Mouse (Mus musculus) yolk sac, embryonic 10.5 days (tissue): Measurements from ENCODE around the gene Ccdc97.
"Not testable (repeated sequence)": the region's sequence is repeated elsewhere in the genome, so short reads cannot be mapped to it uniquely, and the experiment has no call there.

Experiments used
- DNase-seq: peaks from one replicate; pipeline ENCODE4 v3.0.0-alpha.2; 2017; ENCODE audit warnings: low spot score

Ccdc97 gene

GRCm38 (mm10) chr7:25718788-25719417 is at the start of gene Ccdc97:
TSS of gene Ccdc97 (minus strand) at chr7:25719088.
- peak; percentile 93 for DNase-seq

DNA sequence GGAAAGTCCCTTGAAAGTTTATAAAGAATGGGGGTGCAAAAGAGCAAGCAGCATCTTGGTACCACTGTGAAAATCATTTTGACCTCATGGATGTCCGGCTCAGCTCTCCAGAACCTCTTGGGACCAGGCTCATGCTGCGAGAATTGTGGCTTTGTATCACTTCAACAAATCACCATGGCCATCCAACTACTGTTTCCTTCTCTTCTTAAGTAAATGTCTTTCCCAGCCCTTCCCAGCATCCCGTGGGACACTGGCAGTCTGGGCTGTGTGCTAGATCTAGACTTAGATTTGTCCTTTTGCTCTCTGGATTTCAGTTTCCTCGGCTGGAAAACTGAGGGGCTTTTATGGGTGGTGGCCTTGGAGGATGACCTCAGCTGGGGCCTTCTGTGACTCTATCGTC is 49.3 kb upstream of the Ccdc97 start:
- DNase-seq: no peak

GRCm38 (mm10) chr7:25766108-25766507 is 47.2 kb upstream of the Ccdc97 start:
- DNase-seq: no peak

DNA sequence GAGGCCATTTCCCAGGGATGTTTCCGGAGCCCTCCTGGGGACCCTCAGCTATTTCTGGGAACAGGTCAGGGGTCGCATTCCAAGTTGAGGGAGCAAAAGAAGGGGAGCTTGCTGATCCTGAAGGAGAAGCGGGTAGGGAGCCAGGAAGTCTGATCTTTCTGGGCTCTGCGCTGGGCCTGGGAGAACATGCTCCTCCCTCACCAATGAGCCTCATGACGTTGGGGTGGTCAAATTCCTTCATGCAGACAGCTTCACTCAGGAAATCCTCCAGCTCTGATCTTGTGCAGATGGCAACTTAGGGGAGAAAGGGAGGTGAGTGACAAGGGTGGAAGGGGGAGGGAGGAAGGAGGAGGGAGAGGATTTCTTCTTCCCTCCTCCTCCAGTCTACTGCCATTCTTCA is 45.3 kb upstream of the Ccdc97 start:
- no peak for DNase-seq

- no peak for DNase-seq
Measured at GRCm38 (mm10) chr7:25763678-25764077, 44.8 kb upstream of the Ccdc97 start.

DNA sequence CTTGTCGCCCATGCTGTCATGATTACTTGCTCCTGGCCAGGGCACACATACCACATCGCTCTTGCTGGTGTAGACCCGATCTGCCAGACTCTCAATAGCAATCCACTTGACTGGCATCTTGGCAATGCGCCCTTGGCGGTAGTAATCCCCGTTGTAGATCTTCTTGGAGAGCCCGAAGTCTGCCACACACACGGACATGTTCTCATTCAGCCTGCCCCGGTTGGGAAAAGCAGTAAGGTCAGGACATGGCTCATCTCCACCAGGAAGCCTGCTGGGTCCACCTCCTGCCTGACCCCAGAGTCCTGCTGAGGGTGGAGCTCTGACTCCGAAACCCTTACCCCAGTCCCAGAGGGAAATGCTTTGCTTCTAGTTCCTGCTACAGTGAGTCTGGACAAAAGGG is 42.5 kb upstream of the Ccdc97 start:
- DNase-seq: no peak

DNA sequence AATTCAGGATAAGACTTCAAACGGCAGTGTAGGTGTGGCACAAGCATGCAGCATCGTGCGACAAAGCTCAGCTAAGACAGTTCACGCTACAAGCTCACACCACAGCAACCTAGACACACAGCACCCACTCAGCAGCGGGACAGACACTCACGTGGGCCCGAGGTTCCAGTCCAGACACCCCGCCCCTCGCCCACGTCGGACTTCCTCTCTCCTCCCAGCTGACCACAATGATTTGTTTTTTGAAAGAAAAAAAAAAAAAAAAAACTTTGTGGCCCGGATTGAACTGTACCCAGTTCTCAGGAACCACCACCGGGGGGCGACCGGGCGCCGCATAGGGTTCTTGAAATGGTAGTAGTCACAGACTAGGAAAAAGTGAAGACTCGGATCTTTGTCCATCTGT is 37.1 kb upstream of the Ccdc97 start:
- peak; percentile 85 for DNase-seq

- no peak for DNase-seq
Measured at GRCm38 (mm10) chr7:25755468-25755833, 36.6 kb upstream of the Ccdc97 start.

DNA sequence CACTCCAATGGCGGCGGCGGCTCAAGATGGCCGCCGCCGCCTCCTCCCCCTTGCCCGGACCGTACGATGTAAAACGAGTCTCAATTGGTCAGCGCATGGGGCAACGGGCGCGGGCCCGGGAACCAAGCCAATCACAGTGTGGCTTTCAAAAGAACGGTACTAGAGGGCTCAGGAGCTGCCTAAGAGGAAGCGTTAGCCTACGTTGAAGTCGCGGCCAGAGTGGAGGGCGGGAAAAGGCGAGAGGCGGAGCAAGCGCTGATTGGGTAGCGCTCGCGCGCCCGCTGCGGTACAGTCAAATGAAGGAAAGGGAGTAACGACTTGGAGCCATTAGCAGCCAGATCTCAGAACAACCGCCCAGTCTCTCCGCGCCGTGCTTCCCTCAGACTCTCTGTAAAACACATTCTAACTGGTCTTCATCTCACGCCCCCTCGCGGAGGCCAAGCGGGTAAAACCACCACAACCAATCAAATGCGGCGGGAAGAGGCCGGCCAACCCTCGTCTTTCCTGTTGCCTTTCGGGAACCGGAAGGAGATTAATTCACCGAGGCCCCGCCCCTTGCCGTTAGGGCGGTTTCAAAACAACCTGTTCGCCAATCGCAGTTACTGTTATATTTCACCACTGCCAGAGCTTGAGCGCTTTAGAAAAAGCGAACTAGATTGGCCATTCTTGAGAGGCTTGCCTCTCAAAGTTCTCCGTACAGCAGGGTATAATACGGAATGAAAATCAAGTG is 36.0 kb upstream of the Ccdc97 start, which contains the start of gene Hnrnpul1:
Gene Hnrnpul1, minus strand, starts transcription at position 20 of the 730 bp plus-strand sequence.
- DNase-seq: peak; percentile 99

GRCm38 (mm10) chr7:25754439-25754737 is 35.5 kb upstream of the Ccdc97 start:
- no peak for DNase-seq

DNA sequence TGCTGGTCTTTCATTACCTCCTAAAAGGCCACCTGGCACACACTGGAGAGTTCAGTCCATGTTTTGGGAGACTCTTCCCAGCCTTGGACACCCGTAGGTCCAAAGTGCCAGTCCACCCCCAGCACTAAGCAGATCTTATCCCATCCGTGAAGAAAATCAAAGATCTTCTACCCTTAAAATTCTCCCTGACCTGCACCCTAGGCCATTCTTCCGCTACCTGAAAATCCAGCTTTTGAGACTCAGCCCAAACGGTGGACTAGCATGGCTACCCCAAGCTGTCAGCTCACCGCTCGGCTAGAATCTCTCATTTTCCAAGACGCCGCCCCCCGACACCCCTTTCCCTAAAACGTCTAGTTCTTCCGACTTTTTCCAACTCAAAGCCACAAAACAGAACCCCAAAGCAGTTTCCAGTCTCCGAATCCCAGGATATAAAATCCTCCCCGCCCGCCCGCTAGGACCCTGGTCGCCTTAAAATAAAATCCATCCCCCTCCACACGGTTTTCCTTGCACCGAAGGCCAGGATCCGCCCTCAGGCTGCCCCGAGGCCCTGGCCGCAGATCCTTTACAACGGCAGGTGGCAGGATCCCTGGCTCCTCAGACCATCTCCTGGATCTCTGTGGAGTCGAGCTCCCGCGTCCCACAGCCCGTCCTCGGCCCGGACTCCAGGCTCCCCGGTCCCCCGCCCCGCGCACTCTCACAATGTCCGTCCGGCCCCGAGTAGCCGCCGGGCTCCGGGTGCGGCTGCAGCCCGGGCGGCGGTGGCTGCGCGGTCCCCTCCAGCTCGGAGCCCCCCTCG is 35.0 kb upstream of the Ccdc97 start:
- DNase-seq: peak; percentile 14

- no peak for DNase-seq
Measured at GRCm38 (mm10) chr7:25753076-25753475, 34.2 kb upstream of the Ccdc97 start.

- no peak for DNase-seq
Measured at GRCm38 (mm10) chr7:25746844-25747243, 28.0 kb upstream of the Ccdc97 start.

DNA sequence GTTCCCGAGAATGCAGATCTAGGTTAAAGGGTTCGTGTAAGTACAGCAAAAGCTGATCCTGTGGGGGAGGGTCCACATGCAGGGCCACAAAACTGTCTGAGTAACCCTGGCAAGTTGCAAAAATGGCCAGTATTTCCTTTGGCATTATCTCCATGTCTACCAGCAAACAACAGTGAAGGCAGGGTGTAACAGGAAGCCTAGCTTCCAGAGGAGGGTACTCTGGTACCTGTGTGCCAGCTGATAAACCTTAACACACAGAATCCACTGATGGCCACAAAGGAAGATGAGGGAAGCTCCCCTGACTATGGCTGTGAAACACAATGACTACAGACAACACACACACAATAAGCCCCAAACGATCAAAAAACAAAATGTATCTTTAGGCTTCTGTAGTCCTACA is 19.4 kb upstream of the Ccdc97 start:
- DNase-seq: no peak

- no peak for DNase-seq
Measured at GRCm38 (mm10) chr7:25736920-25737319, 18.0 kb upstream of the Ccdc97 start.

GRCm38 (mm10) chr7:25734991-25735390 is 16.1 kb upstream of the Ccdc97 start:
- DNase-seq: no peak

DNA sequence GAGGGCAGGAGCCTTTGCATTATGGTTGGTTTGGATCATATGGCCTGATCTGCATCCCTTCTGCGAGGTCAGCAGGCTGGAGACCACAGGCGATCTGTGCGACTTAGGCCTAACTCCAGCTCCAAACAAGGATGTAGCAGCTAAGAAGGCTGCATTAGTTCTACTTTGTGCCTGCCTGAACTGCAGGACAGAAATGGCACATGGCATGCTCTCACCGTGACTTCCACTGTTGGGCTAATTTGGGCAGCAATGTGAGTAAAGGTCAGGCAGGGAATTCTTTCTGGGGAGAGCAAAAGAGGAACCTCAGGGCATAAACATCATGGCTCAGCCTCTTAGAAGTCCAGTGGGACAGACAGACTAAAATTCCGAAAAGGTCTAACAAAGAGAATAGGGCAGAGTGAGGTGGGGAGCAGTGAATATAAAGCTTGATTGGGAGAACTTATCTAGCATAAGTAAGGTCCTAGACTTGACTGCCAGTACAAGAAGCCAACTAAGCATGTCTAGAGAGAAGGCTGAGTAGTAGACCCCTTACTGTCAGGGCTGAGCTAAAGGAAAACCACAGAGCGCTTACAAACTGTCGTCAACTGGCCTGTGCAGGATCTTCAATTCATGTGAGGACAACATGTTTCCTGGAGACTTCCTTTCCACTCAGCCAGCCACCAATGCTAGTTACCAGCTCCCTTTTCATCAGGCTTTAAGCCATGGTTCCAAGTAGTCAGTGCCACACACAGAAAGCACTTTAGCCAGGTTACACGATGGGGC is 12.6 kb upstream of the Ccdc97 start:
- no peak for DNase-seq

DNA sequence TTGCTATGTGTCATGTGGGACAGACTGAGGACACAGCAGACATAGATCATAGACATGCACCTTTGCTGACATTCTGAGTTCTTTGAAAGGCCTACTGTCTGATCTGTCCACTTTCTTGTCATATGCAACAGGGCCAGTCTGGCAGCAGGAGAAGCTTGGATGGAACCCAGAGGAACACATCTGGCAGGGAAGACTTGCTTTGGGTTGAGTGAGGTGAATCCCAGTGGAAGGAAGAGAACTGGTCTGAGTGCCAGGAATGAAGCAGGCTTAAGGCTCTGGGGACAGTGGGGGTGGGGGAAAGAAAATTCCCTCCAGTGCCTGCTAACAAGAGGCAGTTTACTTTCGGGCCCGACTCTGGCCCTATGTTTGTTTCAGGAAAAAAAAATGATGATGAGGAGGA is 11.0 kb upstream of the Ccdc97 start:
- no peak for DNase-seq

GRCm38 (mm10) chr7:25729396-25729795 is 10.5 kb upstream of the Ccdc97 start:
- no peak for DNase-seq

DNA sequence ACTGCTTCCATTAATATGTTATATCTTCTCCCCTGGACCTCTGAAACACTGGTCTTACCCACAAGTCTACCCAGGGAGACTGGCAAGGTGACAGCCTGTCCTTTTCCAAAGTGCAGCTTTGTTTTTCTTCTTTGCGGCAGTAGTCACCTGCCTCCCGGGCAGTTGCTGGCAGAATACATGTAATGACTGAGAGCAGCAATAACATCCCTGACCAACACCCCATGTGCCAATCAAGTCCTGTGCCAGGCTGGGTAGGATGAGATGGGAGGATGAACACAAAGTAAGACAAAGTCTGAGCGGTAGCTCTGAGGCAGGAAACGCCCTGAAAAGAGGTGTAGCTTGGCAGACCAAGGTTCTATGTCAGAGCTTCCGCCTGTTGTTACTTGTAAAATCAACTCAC is 8.9 kb upstream of the Ccdc97 start:
- DNase-seq: no peak

DNA sequence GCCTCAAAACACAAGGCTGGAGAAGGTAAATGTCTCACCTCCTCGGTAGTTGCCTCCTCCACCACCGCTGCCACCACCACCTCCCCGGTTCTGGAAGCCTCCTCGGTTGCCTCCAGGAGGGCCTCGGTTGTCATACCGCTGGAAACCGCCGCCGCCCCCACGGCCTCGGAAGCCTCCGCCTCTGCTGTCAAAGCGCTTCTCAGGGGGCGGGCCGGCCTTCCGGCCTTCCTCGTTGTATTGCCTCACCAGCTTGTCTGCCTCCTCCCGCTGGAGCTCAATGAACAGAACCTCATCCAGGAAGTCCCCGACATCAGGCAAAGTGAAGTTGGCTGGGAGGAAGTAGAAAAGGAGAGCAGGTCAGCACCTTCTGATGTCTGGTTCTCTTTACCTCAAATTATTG is 7.0 kb upstream of the Ccdc97 start:
- no peak for DNase-seq

DNA sequence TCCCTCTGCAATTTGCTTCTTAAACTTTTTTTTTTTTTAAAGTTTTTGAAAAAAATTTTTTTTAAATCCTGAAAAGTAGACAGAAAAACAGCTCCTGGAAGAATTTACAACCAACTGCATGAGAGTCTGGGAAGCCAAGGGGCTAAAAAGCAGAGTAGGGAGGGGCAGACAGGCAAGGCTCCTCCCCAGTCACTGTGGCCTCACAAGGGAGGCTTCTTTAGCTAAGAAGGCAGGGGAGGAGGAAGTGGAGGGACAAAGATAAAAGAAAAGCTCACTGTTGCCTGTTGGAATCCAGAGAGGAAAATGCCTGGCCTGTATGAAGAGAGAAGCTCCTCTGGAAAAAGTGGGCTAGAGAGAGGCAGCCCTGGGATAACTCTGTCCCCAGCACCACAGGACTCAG is 2.9 kb upstream of the Ccdc97 start:
- DNase-seq: not testable (repeated sequence)

GRCm38 (mm10) chr7:25720760-25721159 is 1.9 kb upstream of the Ccdc97 start:
- no peak for DNase-seq
